Mouse (Mus musculus) olfactory bulb, adult 2 months (tissue): Measurements from ENCODE around the gene Otop3.

Experiments used
- CTCF ChIP-seq: fragments of 200-500 bp; IDR thresholded peaks from 2 replicates; pipeline ENCODE4 v1.5.1; 2012; ENCODE audit warnings: low read depth, mild to moderate bottlenecking, low read length, moderate library complexity; ENCODE audit not compliant: insufficient read depth
- POLR2A ChIP-seq: fragments of 200-500 bp; IDR thresholded peaks from 2 replicates; pipeline ENCODE4 v1.6.1; 2012; ENCODE audit warnings: mild to moderate bottlenecking, low read depth, low read length, moderate library complexity; ENCODE audit not compliant: insufficient read depth

GRCm38 (mm10) chr11:115296471-115297210 lies 37.9 kb upstream of the Otop3 start:
- TF ChIP-seq CTCF (no peak), POLR2A (no peak)
